Mouse (Mus musculus): ENCODE measurements around the gene Adamtsl1.

The Adamtsl1 gene

GRCm38 (mm10) chr4:86425581-86425980 is 911.6 kb downstream of the Adamtsl1 start:
- no peak for DNase-seq

GRCm38 (mm10) chr4:86426549-86426948 is 912.6 kb downstream of the Adamtsl1 start:
- DNase-seq, result no peak

DNA sequence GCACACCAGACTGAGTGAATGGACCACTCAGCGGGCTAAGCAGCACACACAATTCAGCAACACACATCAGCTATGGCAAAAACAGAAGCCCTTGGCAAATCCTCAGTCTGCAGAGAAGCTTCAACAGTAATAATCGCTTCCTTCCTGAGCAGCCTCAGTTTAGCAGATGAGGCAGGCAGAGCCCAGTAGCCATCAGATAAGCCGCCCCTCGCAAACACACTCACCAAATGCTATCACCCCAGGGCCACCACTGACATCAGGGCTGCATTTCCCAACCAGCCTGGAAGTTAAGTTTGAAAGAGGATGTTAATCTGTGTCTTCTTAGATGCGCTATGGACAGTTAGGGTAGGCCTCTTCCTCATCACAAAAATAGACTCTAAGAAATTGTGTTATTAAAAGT is 913.3 kb downstream of the Adamtsl1 start:
- no peak for DNase-seq

GRCm38 (mm10) chr4:86428091-86428745 is 914.2 kb downstream of the Adamtsl1 start:
- DNase-seq, result no peak

DNA sequence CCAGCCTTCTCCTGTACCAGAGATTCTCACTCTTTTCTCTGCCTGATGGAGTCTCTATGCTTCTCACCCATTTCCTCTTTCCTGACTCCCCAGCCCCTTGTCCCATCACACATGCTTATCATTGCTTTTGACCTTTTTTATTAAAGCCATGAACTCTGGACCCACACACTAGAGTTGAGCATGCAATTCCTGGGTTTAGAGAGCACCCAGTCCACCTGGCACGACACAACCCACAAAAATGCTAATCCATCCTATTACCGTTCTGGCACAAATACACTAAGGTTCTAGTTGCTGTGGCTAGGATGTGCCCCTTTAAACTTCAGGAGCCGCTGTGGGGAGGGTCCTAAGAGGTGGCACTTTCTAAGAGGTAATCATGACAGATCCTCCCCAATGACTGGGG is 921.7 kb downstream of the Adamtsl1 start:
- no peak for DNase-seq

- no peak for DNase-seq
Measured at GRCm38 (mm10) chr4:86436336-86436735, 922.4 kb downstream of the Adamtsl1 start.

DNA sequence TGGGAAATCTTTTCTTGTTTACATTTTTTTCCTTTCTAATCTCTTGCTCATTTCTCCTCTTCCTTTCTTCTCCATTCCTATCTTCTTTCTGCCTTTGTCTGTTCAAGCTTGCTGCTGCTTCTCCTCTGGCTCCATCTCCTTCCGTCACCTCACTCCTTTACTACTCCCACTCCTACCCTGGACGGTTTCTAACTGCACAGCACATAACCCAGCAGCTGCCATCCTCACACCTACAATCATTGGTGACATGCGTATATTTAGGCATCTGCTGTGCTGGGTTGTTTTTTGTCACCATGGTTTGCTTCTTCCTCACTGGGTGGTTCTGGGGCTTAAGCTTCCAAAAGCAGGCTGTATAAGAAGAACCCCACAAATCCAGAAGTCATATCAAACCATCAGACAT is 936.5 kb downstream of the Adamtsl1 start:
- DNase-seq, result no peak

DNA sequence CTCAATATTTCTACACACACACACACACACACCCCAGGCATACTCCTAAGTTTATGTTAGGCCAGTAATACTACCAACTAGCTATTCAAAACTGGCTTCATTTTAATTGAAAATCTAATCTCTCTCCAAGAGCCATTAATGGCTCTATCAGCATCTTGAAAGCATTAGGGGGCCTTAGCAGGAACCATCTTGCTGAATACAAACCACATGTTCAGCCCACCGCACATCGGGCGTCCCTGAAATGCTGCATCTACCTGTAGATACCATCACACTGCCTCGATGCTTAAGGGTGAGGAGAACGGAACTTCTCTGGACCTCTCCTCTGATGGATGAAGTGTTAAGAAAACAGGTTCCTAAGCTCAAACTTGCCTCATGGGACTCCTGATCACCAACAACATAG is 950.8 kb downstream of the Adamtsl1 start:
- no peak for DNase-seq
